Mouse (Mus musculus) intestine, postnatal 0 days (tissue): ENCODE data around the gene Borcs7. TPM values are rescaled to one million over a fixed set of nuclear protein-coding genes. Genes with fewer than 3 reads are reported as not detected.

Experiments used
- ATAC-seq: fragments of 200-750 bp; cut with Nextera tagmentation; 2 replicates; pipeline ENCODE4 v1.8.0; 2017; ENCODE audit warnings: mild to moderate bottlenecking, moderate TSS enrichment, moderate library complexity
- H3K27ac ChIP-seq: fragments of 300-500 bp; sonication (generic); 2 replicates; pipeline ENCODE4 v1.5.1; 2014; ENCODE audit warnings: mild to moderate bottlenecking, low read depth, low read length, moderate library complexity
- H3K27me3 ChIP-seq: fragments of 300-500 bp; sonication (generic); replicated peaks from 2 replicates; pipeline ENCODE4 v1.6.1; 2014; ENCODE audit warnings: low read length, mixed read lengths; ENCODE audit not compliant: control insufficient read depth, insufficient read depth
- H3K36me3 ChIP-seq: fragments of 300-500 bp; sonication (generic); 2 replicates; pipeline ENCODE4 v1.6.1; 2014; ENCODE audit warnings: mild to moderate bottlenecking, moderate library complexity; ENCODE audit not compliant: control insufficient read depth, insufficient read depth
- H3K4me1 ChIP-seq: fragments of 300-500 bp; sonication (generic); replicated peaks from 2 replicates; pipeline ENCODE4 v1.6.1; 2014; ENCODE audit warnings: antibody characterized with exemption, low read length, mixed read lengths; ENCODE audit not compliant: control insufficient read depth, insufficient read depth
- H3K4me2 ChIP-seq: fragments of 300-500 bp; sonication (generic); replicated peaks from 2 replicates; pipeline ENCODE4 v1.6.1; 2014; ENCODE audit warnings: low read depth, mild to moderate bottlenecking, moderate library complexity
- H3K4me3 ChIP-seq: fragments of 300-500 bp; sonication (generic); 2 replicates; pipeline ENCODE4 v1.5.1; 2014; ENCODE audit warnings: low read depth, low read length
- H3K9ac ChIP-seq: fragments of 300-500 bp; sonication (generic); 2 replicates; pipeline ENCODE4 v1.6.1; 2014; ENCODE audit warnings: mild to moderate bottlenecking, low read depth, low read length
- H3K9me3 ChIP-seq: fragments of 300-500 bp; sonication (generic); 2 replicates; pipeline ENCODE4 v1.6.1; 2016; ENCODE audit warnings: mixed run types; ENCODE audit not compliant: control insufficient read depth
- CTCF ChIP-seq: sonication (generic); IDR thresholded peaks from 2 replicates; pipeline ENCODE4 v1.5.1; 2016; ENCODE audit warnings: low read depth, mild to moderate bottlenecking, control low read depth, antibody characterized with exemption, moderate library complexity
- whole genome bisulfite sequencing: fragments of 180-500 bp; shearing (Covaris S2); extraction: QIAGEN DNeasy Blood & Tissue Kit; methylation state at CpG from one replicate; pipeline ENCODE4 v1.1.7; 2014; 5-methylcytosine and 5-hydroxymethylcytosine counted together
- polyA plus RNA-seq: library from polyadenylated mRNA; unstranded; fragments of >200 nt; fragmentation: Nextera tagmentation; extraction: Ambion mirVana; gene quantifications from 2 replicates; pipeline ENCODE4 v1.2.1, GENCODE M21; 2015

Borcs7 gene
- polyA plus RNA-seq, 1 experiment from 2014 or later, result 13.5 TPM

DNA sequence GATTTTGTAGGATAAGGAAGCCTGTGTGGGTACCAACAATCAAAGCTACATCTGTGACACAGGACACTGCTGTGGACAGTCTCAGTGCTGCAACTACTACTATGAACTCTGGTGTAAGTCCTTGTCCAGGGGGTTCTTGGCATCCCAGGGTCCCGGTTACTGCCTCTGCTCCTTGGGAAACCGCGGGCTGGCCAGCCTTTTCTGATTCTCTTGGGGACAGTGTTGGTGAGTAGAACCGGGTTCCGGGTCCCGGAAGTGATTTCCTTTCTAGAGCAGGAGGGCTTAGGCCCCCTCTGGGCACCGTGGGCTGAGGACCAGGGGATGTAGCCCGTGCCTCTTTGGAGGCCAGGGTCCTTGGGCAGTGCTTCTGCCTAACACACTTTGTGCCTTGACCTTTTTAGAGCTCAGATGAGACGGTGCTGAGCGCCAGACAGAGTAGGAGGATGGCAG is 45.3 kb upstream of the Borcs7 start:
- no peak overlapping the region for H3K9ac ChIP-seq
- H3K9me3 ChIP-seq, result no peaks in the 10 kb centered on the region
- H3K4me3 ChIP-seq, result no peak overlapping the region
- TF ChIP-seq CTCF, result no peak
- ATAC-seq, result no peak
- no peaks in the 10 kb centered on the region for H3K27me3 ChIP-seq
- H3K4me2 ChIP-seq, result no peak overlapping the region
- peaks cover 38% of the 10 kb centered on the region for H3K36me3 ChIP-seq
- WGBS, result 79% methylated on average over 10 of the region's 10 CpGs
- H3K27ac ChIP-seq, result 0 out of 2 replicates have a peak overlapping the region, but pooled peaks have one; percentile 11
- peaks cover 14% of the 10 kb centered on the region for H3K4me1 ChIP-seq

DNA sequence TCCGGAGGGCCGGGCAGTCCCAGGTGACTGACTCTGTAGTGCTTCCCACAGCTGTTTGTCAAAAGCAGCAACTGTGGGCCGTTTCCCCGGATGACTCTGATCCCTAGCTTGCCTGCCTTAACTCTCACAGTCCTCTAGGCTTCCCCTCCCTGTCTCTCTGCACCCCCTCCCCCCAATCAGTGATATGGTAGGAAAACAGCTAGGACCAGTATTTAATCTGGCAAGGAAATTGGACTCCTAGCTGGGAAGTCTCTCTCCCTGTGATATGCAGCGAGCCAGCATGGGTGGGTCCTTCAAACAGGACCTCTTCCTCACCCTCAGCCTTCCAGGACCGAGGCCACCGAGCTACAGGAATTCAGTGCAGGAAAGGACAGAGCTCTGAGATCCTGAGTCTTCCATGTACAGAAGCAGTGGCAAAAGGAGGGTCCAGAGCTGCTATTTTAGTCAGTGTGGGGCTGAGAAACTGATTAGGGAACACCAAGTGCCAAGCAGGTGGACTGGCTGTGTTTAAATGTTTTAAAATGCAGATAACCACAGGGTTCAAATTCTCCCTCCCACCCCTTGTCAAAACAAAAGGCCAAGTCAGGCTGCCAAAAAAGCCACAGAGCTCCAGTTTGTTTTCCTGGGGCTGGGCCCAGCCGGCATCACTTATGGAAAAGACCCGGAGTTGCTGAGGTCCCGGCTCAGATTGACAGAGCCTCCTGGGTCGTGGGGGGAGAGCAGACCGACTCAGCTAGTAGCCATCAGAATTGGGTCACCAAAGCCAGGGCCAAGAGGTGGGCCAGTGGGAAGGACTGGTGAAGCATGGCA is 44.7 kb upstream of the Borcs7 start:
- peaks cover 14% of the 10 kb centered on the region for H3K4me1 ChIP-seq
- H3K9ac ChIP-seq, result no peak overlapping the region
- H3K27me3 ChIP-seq, result no peaks in the 10 kb centered on the region
- 54% methylated on average over 12 of the region's 12 CpGs for WGBS
- H3K36me3 ChIP-seq, result peaks cover 38% of the 10 kb centered on the region
- no peak overlapping the region for H3K4me2 ChIP-seq
- no peak for ATAC-seq
- H3K27ac ChIP-seq, result no peak overlapping the region
- no peaks in the 10 kb centered on the region for H3K9me3 ChIP-seq
- H3K4me3 ChIP-seq, result no peak overlapping the region
- no peak for TF ChIP-seq CTCF

DNA sequence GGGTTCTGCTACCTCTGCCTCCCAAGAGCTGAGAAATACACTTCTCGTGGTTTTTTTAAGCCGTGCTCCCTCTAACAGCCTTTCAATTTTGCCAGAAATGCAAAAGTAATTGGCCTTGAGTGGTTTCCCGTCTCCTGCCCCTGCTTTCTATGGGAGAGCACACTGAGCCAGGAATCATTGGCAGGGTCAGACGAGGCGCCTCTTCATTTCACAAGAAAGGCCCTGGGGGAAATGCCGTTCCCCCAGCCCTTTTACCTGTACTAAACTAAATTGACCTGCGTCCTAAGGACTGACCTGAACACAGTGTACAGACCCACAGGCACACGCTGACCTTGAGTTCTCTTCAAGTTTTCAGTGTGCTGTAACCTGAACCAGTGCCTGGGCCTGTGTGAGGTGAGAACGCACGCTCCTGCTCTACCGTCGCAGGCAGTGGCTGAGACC is 43.6 kb upstream of the Borcs7 start:
- H3K27me3 ChIP-seq, result no peaks in the 10 kb centered on the region
- no peak for TF ChIP-seq CTCF
- no peak overlapping the region for H3K4me2 ChIP-seq
- H3K27ac ChIP-seq, result no peak overlapping the region
- ATAC-seq, result no peak
- no peak overlapping the region for H3K4me3 ChIP-seq
- no peaks in the 10 kb centered on the region for H3K9me3 ChIP-seq
- 87% methylated on average over 12 of the region's 12 CpGs for WGBS
- H3K4me1 ChIP-seq, result peaks cover 8% of the 10 kb centered on the region
- no peak overlapping the region for H3K9ac ChIP-seq
- peaks cover 38% of the 10 kb centered on the region for H3K36me3 ChIP-seq

DNA sequence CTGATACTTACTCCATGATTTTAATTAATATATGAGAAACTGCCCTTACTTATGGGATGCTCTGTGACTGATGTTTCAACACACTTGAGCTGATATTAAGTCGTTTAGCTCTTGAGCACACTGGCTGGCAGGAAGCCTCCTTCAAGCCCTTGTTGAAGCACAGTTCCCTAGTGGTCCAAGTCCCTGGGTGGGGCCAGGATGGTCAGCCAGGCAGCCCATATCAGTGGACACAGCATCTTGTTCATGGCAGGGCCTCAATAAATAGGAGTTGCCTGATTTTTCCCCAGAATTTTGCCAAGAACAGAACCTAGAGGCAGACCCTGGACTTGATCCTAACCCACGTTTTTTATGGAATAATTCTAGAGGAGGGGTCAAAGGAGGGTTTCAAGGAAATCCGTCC is 42.5 kb upstream of the Borcs7 start:
- H3K4me1 ChIP-seq, result no peaks in the 10 kb centered on the region
- WGBS, result 66% methylated on average over 3 of the region's 3 CpGs
- no peak overlapping the region for H3K4me3 ChIP-seq
- peaks cover 46% of the 10 kb centered on the region for H3K36me3 ChIP-seq
- no peaks in the 10 kb centered on the region for H3K27me3 ChIP-seq
- no peak overlapping the region for H3K4me2 ChIP-seq
- ATAC-seq, result no peak
- no peaks in the 10 kb centered on the region for H3K9me3 ChIP-seq
- no peak overlapping the region for H3K27ac ChIP-seq
- no peak overlapping the region for H3K9ac ChIP-seq
- TF ChIP-seq CTCF, result no peak

DNA sequence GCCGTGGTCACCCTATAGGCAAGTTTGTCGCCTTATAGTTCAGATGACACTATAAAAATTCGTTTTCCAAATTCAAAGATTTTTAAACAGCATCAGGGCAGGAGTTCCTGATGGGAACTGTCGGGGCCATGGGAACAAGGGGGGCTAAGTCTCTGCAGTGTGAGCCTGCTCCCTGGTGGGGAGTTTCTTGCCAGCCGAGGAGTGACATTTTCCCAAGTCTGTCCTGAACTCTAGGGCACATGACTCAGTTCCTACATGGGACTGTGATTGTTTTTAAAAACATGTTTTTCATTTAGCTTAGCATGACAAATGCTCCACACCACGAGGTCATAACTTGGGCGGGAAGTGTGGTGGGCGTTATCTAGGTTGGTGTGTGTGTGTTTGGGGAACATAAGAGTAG is 41.9 kb upstream of the Borcs7 start:
- H3K36me3 ChIP-seq, result peaks cover 50% of the 10 kb centered on the region
- H3K27me3 ChIP-seq, result no peaks in the 10 kb centered on the region
- H3K4me2 ChIP-seq, result no peak overlapping the region
- WGBS, result 80% methylated on average over 8 of the region's 8 CpGs
- H3K4me1 ChIP-seq, result no peaks in the 10 kb centered on the region
- no peaks in the 10 kb centered on the region for H3K9me3 ChIP-seq
- H3K4me3 ChIP-seq, result no peak overlapping the region
- peak; percentile 48 for TF ChIP-seq CTCF
- ATAC-seq, result no peak
- no peak overlapping the region for H3K9ac ChIP-seq
- no peak overlapping the region for H3K27ac ChIP-seq

DNA sequence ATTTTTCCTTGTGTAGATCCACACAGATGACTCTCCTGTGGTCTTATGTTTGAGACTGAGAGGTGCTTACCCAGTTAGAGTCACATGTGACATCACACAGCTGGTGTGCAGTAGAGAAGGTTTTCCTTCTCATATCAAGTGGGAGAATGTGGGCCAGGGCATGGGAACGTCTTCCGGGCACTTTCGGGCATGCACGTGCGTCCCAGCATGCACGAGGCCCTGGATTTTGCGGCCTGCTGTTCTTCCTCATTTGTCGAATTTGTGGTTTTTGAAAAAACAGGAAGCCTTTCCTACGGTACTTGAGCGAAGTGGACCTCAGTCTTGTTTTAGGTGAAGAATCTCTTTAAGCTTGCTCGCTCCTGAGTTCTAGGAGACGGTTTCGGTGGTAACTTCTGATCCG is 41.1 kb upstream of the Borcs7 start:
- Histone ChIP-seq H3K27ac (no peak overlapping the region), H3K9ac (no peak overlapping the region), H3K36me3 (peaks cover 57% of the 10 kb centered on the region), H3K27me3 (no peaks in the 10 kb centered on the region), H3K4me2 (no peak overlapping the region), H3K4me1 (no peaks in the 10 kb centered on the region), H3K9me3 (no peaks in the 10 kb centered on the region), H3K4me3 (no peak overlapping the region)
- WGBS, result 91% methylated on average over 14 of the region's 14 CpGs
- no peak for ATAC-seq
- TF ChIP-seq CTCF, result no peak
